Mouse (Mus musculus) liver, embryonic 14.5 days (tissue): Measurements from ENCODE around the gene Slc5a6. TPM values are rescaled to one million over a fixed set of nuclear protein-coding genes. Genes with fewer than 3 reads are reported as not detected.

ENCODE experiments used
- ATAC-seq: fragments of 200-750 bp; cut with Nextera tagmentation; 2 replicates; pipeline ENCODE4 v1.8.0; 2017; ENCODE audit warnings: moderate number of reproducible peaks, mild to moderate bottlenecking, moderate library complexity; ENCODE audit not compliant: insufficient read depth
- DNase-seq, 3 experiments: peaks; one replicate each; pipeline ENCODE4 v3.0.0-alpha.2; 2012 to 2013; ENCODE audit warnings: low read depth in 3 of 3, low spot score in 3 of 3
- H3K27ac ChIP-seq: fragments of 300-500 bp; sonication (generic); 2 replicates; pipeline ENCODE4 v1.5.1; 2014; ENCODE audit warnings: moderate library complexity, mild to moderate bottlenecking, control low read depth, inconsistent platforms
- H3K27me3 ChIP-seq: fragments of 300-500 bp; sonication (generic); 2 replicates; pipeline ENCODE4 v1.6.1; 2014; ENCODE audit warnings: mild to moderate bottlenecking, low read length, moderate library complexity; ENCODE audit not compliant: control insufficient read depth, insufficient read depth
- H3K36me3 ChIP-seq: fragments of 300-500 bp; sonication (generic); replicated peaks from 2 replicates; pipeline ENCODE4 v1.6.1; 2014; ENCODE audit warnings: low read depth; ENCODE audit not compliant: control insufficient read depth, insufficient read depth
- H3K4me1 ChIP-seq, 2 experiments: fragments of 200-500 bp in 1 of 2; fragments of 300-500 bp in 1 of 2; sonication (generic) in 1 of 2; replicated peaks; 2 replicates each; pipeline ENCODE4 v1.6.1; 2012 to 2014; ENCODE audit warnings: antibody characterized with exemption in 1 of 2, inconsistent platforms in 1 of 2, low read length in 1 of 2; ENCODE audit not compliant: control insufficient read depth in 2 of 2, insufficient read depth in 2 of 2
- H3K4me2 ChIP-seq: fragments of 300-500 bp; sonication (generic); 2 replicates; pipeline ENCODE4 v1.6.1; 2014; ENCODE audit warnings: low read depth, mild to moderate bottlenecking, control low read depth, moderate library complexity
- H3K4me3 ChIP-seq, 2 experiments: fragments of 200-500 bp in 1 of 2; fragments of 300-500 bp in 1 of 2; sonication (generic) in 1 of 2; 2 replicates each; pipeline ENCODE4 v1.5.1; 2012 to 2014; ENCODE audit warnings: low read depth in 2 of 2, low read length in 2 of 2, mild to moderate bottlenecking in 2 of 2, control low read depth in 1 of 2, inconsistent platforms in 1 of 2, moderate library complexity in 1 of 2; ENCODE audit not compliant: insufficient read depth in 1 of 2
- H3K9ac ChIP-seq: fragments of 300-500 bp; sonication (generic); replicated peaks from 2 replicates; pipeline ENCODE4 v1.6.1; 2014; ENCODE audit warnings: mild to moderate bottlenecking, control low read depth, moderate library complexity
- H3K9me3 ChIP-seq: fragments of 300-500 bp; sonication (generic); 2 replicates; pipeline ENCODE4 v1.6.1; 2016; ENCODE audit warnings: low read length, mixed read lengths; ENCODE audit not compliant: control insufficient read depth
- CTCF ChIP-seq: IDR thresholded peaks from 2 replicates; pipeline ENCODE4 v1.5.1; 2016; ENCODE audit warnings: antibody characterized with exemption, low read depth, control low read depth
- EP300 ChIP-seq: IDR thresholded peaks from 2 replicates; pipeline ENCODE4 v1.6.1; 2016; ENCODE audit warnings: antibody characterized with exemption, low read depth
- WGBS: fragments of 180-500 bp; shearing (Covaris S2); extraction: QIAGEN DNeasy Blood & Tissue Kit; methylation state at CpG from one replicate; pipeline ENCODE4 v1.1.7; 2014; ENCODE audit not compliant: insufficient replicate concordance; 5-methylcytosine and 5-hydroxymethylcytosine counted together
- polyA plus RNA-seq, 2 experiments: library from polyadenylated mRNA; depleted of rRNA in 1 of 2; stranded (reverse) in 1 of 2; unstranded in 1 of 2; fragments of >200 nt; fragmentation: Nextera tagmentation in 1 of 2; extraction: Ambion mirVana in 1 of 2; gene quantifications; 2 replicates each; pipeline versions ENCODE4 v1.2.1 to v1.2.3; 2012 to 2014

Gene Slc5a6
- polyA plus RNA-seq, 2 experiments: 2.3 to 5.2 TPM

- Histone ChIP-seq H3K27me3 (no peaks in the 10 kb centered on the region), H3K9ac (no peak overlapping the region), H3K4me3 (no peak overlapping the region), H3K9me3 (no peaks in the 10 kb centered on the region), H3K4me1 (no peaks in the 10 kb centered on the region), H3K4me2 (no peak overlapping the region), H3K36me3 (no peaks in the 10 kb centered on the region), H3K27ac (no peak overlapping the region)
- ATAC-seq (no peak), DNase-seq (no peak)
- TF ChIP-seq CTCF (no peak), EP300 (no peak)
- 40% methylated on average over 2 of the region's 2 CpGs for WGBS
Observed at GRCm38 (mm10) chr5:31015913-31016312, 32.8 kb downstream of the Slc5a6 start.

- TF ChIP-seq EP300 (no peak), CTCF (no peak)
- no peaks in the 10 kb centered on the region for H3K9me3 ChIP-seq
- no peaks in the 10 kb centered on the region for H3K27me3 ChIP-seq
- H3K4me2 ChIP-seq: no peak overlapping the region
- DNase-seq (no peak), ATAC-seq (no peak)
- 44% methylated on average over 3 of the region's 3 CpGs for WGBS
- H3K36me3 ChIP-seq: no peaks in the 10 kb centered on the region
- no peak overlapping the region for H3K9ac ChIP-seq
- H3K4me3 ChIP-seq: no peak overlapping the region
- H3K27ac ChIP-seq: no peak overlapping the region
- H3K4me1 ChIP-seq: no peaks in the 10 kb centered on the region
Observed at GRCm38 (mm10) chr5:31012737-31013136, 36.0 kb downstream of the Slc5a6 start.

- H3K4me1 ChIP-seq: no peaks in the 10 kb centered on the region
- no peak overlapping the region for H3K27ac ChIP-seq
- H3K4me3 ChIP-seq: no peak overlapping the region
- 13% methylated on average over 5 of the region's 5 CpGs for WGBS
- DNase-seq (peak; percentile 64 to 69 (median 67)), ATAC-seq (no peak)
- no peak overlapping the region for H3K4me2 ChIP-seq
- no peaks in the 10 kb centered on the region for H3K27me3 ChIP-seq
- TF ChIP-seq EP300: no peak
- TF ChIP-seq CTCF: peak; percentile 92
- no peaks in the 10 kb centered on the region for H3K36me3 ChIP-seq
- no peaks in the 10 kb centered on the region for H3K9me3 ChIP-seq
- H3K9ac ChIP-seq: no peak overlapping the region
Observed at GRCm38 (mm10) chr5:31004184-31004583, 44.5 kb downstream of the Slc5a6 start.

GRCm38 (mm10) chr5:31001560-31001959 is 47.2 kb downstream of the Slc5a6 start:
- DNase-seq (no peak), ATAC-seq (no peak)
- Histone ChIP-seq H3K4me1 (no peaks in the 10 kb centered on the region), H3K9ac (no peak overlapping the region), H3K27me3 (no peaks in the 10 kb centered on the region), H3K27ac (no peak overlapping the region), H3K36me3 (no peaks in the 10 kb centered on the region), H3K4me3 (no peak overlapping the region), H3K4me2 (no peak overlapping the region), H3K9me3 (no peaks in the 10 kb centered on the region)
- 67% methylated on average over 4 of the region's 4 CpGs for WGBS
- TF ChIP-seq CTCF (peak; percentile 39; the same call in 1 of the 2 replicates), EP300 (no peak)

- Histone ChIP-seq H3K36me3 (no peaks in the 10 kb centered on the region), H3K9me3 (no peaks in the 10 kb centered on the region), H3K27me3 (no peaks in the 10 kb centered on the region), H3K9ac (no peak overlapping the region), H3K27ac (no peak overlapping the region), H3K4me2 (no peak overlapping the region), H3K4me1 (no peaks in the 10 kb centered on the region), H3K4me3 (no peak overlapping the region)
- no peak for DNase-seq
- 55% methylated on average over 2 of the region's 2 CpGs for WGBS
- TF ChIP-seq EP300 (no peak), CTCF (no peak)
- no peak for ATAC-seq
Observed at GRCm38 (mm10) chr5:31000993-31001392, 47.7 kb downstream of the Slc5a6 start.

- no peaks in the 10 kb centered on the region for H3K27me3 ChIP-seq
- H3K9ac ChIP-seq: no peak overlapping the region
- 54% methylated on average over 7 of the region's 7 CpGs for WGBS
- ATAC-seq (no peak), DNase-seq (no peak)
- TF ChIP-seq EP300: no peak
- TF ChIP-seq CTCF: no peak
- no peak overlapping the region for H3K4me2 ChIP-seq
- no peaks in the 10 kb centered on the region for H3K9me3 ChIP-seq
- H3K4me3 ChIP-seq: no peak overlapping the region
- H3K27ac ChIP-seq: no peak overlapping the region
- no peaks in the 10 kb centered on the region for H3K4me1 ChIP-seq
- no peaks in the 10 kb centered on the region for H3K36me3 ChIP-seq
Observed at GRCm38 (mm10) chr5:31000122-31000521, 48.6 kb downstream of the Slc5a6 start.
